Mouse (Mus musculus) liver, adult (tissue): ENCODE results near the gene E130208F15Rik.

Experiments used
- GATA4 ChIP-seq: IDR thresholded peaks from 2 replicates; pipeline ENCODE4 v1.6.1; 2014; ENCODE audit warnings: mild to moderate bottlenecking, low read length; ENCODE audit not compliant: insufficient replicate concordance

Gene E130208F15Rik

GRCm38 (mm10) chr7:30346635-30347379 lies 25.3 kb downstream of the E130208F15Rik start:
- TF ChIP-seq GATA4, result no peak

- no peak for TF ChIP-seq GATA4
These were observed 26.3 kb downstream of the E130208F15Rik start for GRCm38 (mm10) chr7:30347828-30348227.

- no peak for TF ChIP-seq GATA4
These were observed 31.8 kb downstream of the E130208F15Rik start for GRCm38 (mm10) chr7:30353279-30353822.

- 0 out of 2 replicates have a peak, but pooled peaks have one; percentile 12 for TF ChIP-seq GATA4
These were observed 32.5 kb downstream of the E130208F15Rik start for GRCm38 (mm10) chr7:30354059-30354458.

- no peak for TF ChIP-seq GATA4
These were observed 37.0 kb downstream of the E130208F15Rik start for GRCm38 (mm10) chr7:30358378-30359186.

- no peak for TF ChIP-seq GATA4
These were observed 37.8 kb downstream of the E130208F15Rik start for GRCm38 (mm10) chr7:30359276-30359865.

- no peak for TF ChIP-seq GATA4
These were observed 38.5 kb downstream of the E130208F15Rik start for GRCm38 (mm10) chr7:30360028-30360427.

- no peak for TF ChIP-seq GATA4
These were observed 41.3 kb downstream of the E130208F15Rik start, which contains the start of gene Lrfn3 for GRCm38 (mm10) chr7:30362652-30363343. TSS of gene Lrfn3 (minus strand) at chr7:30362772.

GRCm38 (mm10) chr7:30363344-30363738 lies 41.8 kb downstream of the E130208F15Rik start:
- TF ChIP-seq GATA4, result no peak

GRCm38 (mm10) chr7:30367466-30367865 lies 45.9 kb downstream of the E130208F15Rik start:
- no peak for TF ChIP-seq GATA4
